In the genomic region with DNA sequence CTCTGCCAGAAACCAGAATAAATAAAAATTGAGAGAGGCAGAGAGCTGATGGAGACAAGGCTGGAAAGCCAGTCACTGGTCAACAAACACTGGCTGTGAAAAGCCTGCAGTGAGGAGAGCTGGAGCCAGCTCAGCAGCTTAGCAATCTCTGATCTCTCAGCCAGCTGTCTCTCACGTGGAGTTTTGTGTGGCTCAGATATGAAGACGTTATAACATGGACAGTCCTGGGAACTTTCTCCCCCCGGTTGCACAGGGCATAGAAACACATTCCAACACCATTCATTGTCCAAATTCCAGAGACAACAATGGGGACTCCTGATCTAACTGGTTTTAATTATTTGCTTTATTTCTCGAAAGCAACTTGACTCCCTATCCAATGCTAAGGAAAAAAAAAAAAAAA, we compare ENCODE assay signal across 7 mouse cellular contexts. TPM values are rescaled to one million over a fixed set of nuclear protein-coding genes. Genes with fewer than 3 reads are reported as not detected.
A peak's percentile ranks its signal among the peaks of the same experiment; 100 is the strongest.
DNase-seq lines count a peak whose midpoint lies in the region; ATAC-seq lines count a peak whose summit lies in the region.

No protein-coding gene starts in this region.

- no peak for DNase-seq in lung, postnatal 14 days
- no peak for DNase-seq in forebrain, embryonic 11.5 days (ENCODE audit: low spot score)
- DNase-seq in retina, postnatal 7 days (ENCODE audit: low read depth, low spot score): peak; percentile 27
- DNase-seq in gastrocnemius, postnatal 10 days: no peak
- no peak for DNase-seq in cerebellum, adult 9-11 months

- H3K27ac ChIP-seq in lung, embryonic 15.5 days: no peak overlapping the region
- 0 out of 2 replicates have a peak overlapping the region, but pooled peaks have one; percentile 25 for H3K27ac ChIP-seq in forebrain, embryonic 11.5 days (ENCODE audit: low read depth, low read length)
- H3K27ac ChIP-seq in limb, embryonic 13.5 days: no peak overlapping the region

- peak overlapping the region; percentile 27; the same call in 1 of the 2 replicates for H3K4me2 ChIP-seq in lung, embryonic 15.5 days
- H3K4me2 ChIP-seq in forebrain, embryonic 11.5 days (ENCODE audit: low read depth, low read length, severe bottlenecking): peak overlapping the region; percentile 57
- H3K4me2 ChIP-seq in limb, embryonic 13.5 days (replicated peaks): peak overlapping the region; percentile 86; the same call in 1 of the 2 replicates

- no peaks in the 10 kb centered on the region for H3K36me3 ChIP-seq in lung, embryonic 15.5 days
- no peaks in the 10 kb centered on the region for H3K36me3 ChIP-seq in forebrain, embryonic 11.5 days (ENCODE audit: control insufficient read depth, insufficient read depth, low read length)
- no peaks in the 10 kb centered on the region for H3K36me3 ChIP-seq in limb, embryonic 13.5 days

- no peak overlapping the region for H3K9ac ChIP-seq in lung, embryonic 15.5 days
- H3K9ac ChIP-seq in forebrain, embryonic 11.5 days (ENCODE audit: low read length): peak overlapping the region; percentile 32; the same call in 1 of the 2 replicates
- no peak overlapping the region for H3K9ac ChIP-seq in limb, embryonic 13.5 days

- no peak overlapping the region for H3K4me3 ChIP-seq in lung, embryonic 15.5 days
- peak overlapping the region; percentile 71; the same call in 1 of the 2 replicates for H3K4me3 ChIP-seq in forebrain, embryonic 11.5 days (ENCODE audit: low read depth, low read length)
- H3K4me3 ChIP-seq in limb, embryonic 13.5 days: peak overlapping the region; percentile 11; the same call in 1 of the 2 replicates

- 5% methylated on average over 4 of the region's 4 CpGs for WGBS in lung, embryonic 15.5 days
- 3% methylated on average over 4 of the region's 4 CpGs for WGBS in forebrain, embryonic 11.5 days
- 11% methylated on average over 4 of the region's 4 CpGs for WGBS in limb, embryonic 13.5 days

- H3K4me1 ChIP-seq in lung, embryonic 15.5 days: peaks cover 29% of the 10 kb centered on the region
- H3K4me1 ChIP-seq in forebrain, embryonic 11.5 days (replicated peaks; ENCODE audit: control insufficient read depth, insufficient read depth, low read length): peaks cover 11% of the 10 kb centered on the region
- H3K4me1 ChIP-seq in limb, embryonic 13.5 days: peaks cover 26% of the 10 kb centered on the region

- no peak for ATAC-seq in lung, embryonic 15.5 days (ENCODE audit: borderline replicate concordance, extremely low read depth, low FRiP score, low TSS enrichment)
- ATAC-seq in forebrain, embryonic 11.5 days (replicated peaks; ENCODE audit: low FRiP score): no peak
- ATAC-seq in limb, embryonic 13.5 days (ENCODE audit: low FRiP score, low read depth): no peak

- no peaks in the 10 kb centered on the region for H3K9me3 ChIP-seq in lung, embryonic 15.5 days
- H3K9me3 ChIP-seq in forebrain, embryonic 11.5 days (ENCODE audit: control insufficient read depth, low read length): no peaks in the 10 kb centered on the region
- H3K9me3 ChIP-seq in limb, embryonic 13.5 days: no peaks in the 10 kb centered on the region

- peaks cover 58% of the 10 kb centered on the region for H3K27me3 ChIP-seq in lung, embryonic 15.5 days
- H3K27me3 ChIP-seq in forebrain, embryonic 11.5 days (ENCODE audit: control insufficient read depth, insufficient read depth, low read length): no peaks in the 10 kb centered on the region; the same call in 1 of the 2 replicates
- 0 out of 2 replicates have a peak, but pooled peaks cover 10% of the 10 kb centered on the region for H3K27me3 ChIP-seq in limb, embryonic 13.5 days

RNA-seq across cellular contexts. Expression of a gene that starts 2.2 kb away (rescaled TPM):
- polyA plus RNA-seq in lung, embryonic 15.5 days (2015; fragmentation: Nextera tagmentation; extraction: Ambion mirVana): 0.43 and 0.44 TPM in 2 replicates
- polyA plus RNA-seq in forebrain, embryonic 11.5 days (2014; fragmentation: Nextera tagmentation; extraction: Ambion mirVana): 11.9 and 12.4 TPM in 2 replicates
- 5.0 and 5.8 TPM in 2 replicates for polyA plus RNA-seq in limb, embryonic 13.5 days (2015; fragmentation: Nextera tagmentation; extraction: Ambion mirVana)
- 1 to 10 TPM; 2.5 to 4.5 TPM for total RNA-seq in gastrocnemius, postnatal 10 days (2021)

Comparison
In these comparisons a context has a peak if more than half of its experiments do, and no peak if none do; other contexts are left out.
1. H3K4me2 ChIP-seq: peak in every context shown above with its lines; median percentile 86 in limb, embryonic 13.5 days; 57 in forebrain, embryonic 11.5 days; 27 in lung, embryonic 15.5 days.